Mouse (Mus musculus) spleen, adult 2 months (tissue): ENCODE results near the gene Dpyd.

ENCODE experiments used
- CTCF ChIP-seq: fragments of 200-500 bp; IDR thresholded peaks from 2 replicates; pipeline ENCODE4 v1.5.1; 2011; ENCODE audit warnings: mild to moderate bottlenecking, inconsistent platforms; ENCODE audit not compliant: insufficient read depth, insufficient read length, insufficient replicate concordance; ENCODE audit errors: extremely low read depth
- POLR2A ChIP-seq: fragments of 200-500 bp; IDR thresholded peaks from 2 replicates; pipeline ENCODE4 v1.6.1; 2011; ENCODE audit warnings: low read depth, low read length, inconsistent platforms

DNA sequence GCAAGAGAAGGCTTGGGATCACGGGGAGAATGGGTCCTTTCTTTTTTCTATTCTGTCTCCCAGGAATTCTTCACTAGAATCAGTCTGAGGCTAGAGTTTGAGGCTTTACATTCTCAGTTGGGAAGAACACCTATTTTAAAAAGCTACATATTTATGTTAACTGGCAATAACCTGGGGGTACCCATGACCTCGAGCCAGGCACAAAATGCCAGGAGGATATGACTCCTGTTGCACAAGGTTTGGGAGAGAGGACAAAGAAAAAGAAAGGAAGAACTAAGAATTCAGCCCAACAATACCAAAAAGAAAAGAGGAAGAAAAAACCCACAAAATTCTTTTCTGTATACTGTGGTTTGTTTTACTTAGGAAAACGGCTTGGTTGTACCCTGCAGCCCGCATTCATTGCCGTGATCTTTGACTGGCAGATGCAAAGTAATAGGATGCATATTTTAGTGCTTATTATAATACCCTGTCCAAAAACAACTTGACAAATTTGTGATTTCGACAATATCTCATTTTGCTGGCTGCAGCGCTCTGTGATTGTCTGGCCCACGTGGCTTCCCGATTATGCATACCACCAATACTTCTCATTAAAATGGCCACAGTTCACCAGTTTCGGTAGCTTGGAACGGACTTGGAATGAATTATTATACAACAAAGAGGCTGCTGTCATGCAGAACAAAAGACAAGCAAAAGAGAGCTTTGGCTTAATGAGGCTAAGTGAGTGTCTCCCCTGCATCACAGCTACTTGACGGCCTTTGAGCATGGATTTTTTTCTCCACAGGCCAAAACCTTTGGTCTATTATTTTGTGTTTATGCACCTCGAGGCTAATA lies 799.8 kb downstream of the Dpyd start:
- TF ChIP-seq CTCF (no peak), POLR2A (no peak)
